Mouse (Mus musculus) embryo, embryonic 10.5 days (tissue): ENCODE data around the gene Chrm3.

Experiments used
- DNase-seq: peaks from one replicate; pipeline ENCODE4 v3.0.0-alpha.2; 2015; ENCODE audit warnings: low spot score

Gene Chrm3

DNA sequence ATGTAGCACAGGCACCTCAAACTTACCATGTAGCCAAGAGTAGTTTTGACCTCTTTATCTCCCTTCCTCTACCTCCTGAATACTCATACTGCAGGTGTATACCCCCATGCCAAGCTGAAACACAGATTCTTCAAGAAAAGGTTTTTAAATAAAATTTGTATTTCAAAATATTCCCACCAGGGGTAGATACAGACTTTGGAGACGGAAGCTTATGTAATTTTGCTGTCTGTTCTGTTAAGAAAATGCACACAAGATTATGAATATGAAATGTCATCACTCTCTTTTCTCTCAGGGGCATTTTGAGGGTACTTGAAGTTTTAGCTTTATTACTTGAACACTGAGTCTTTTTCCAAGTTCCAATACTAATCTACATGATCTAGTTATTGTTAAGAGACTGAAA is 469.6 kb downstream of the Chrm3 start:
- DNase-seq, result no peak

DNA sequence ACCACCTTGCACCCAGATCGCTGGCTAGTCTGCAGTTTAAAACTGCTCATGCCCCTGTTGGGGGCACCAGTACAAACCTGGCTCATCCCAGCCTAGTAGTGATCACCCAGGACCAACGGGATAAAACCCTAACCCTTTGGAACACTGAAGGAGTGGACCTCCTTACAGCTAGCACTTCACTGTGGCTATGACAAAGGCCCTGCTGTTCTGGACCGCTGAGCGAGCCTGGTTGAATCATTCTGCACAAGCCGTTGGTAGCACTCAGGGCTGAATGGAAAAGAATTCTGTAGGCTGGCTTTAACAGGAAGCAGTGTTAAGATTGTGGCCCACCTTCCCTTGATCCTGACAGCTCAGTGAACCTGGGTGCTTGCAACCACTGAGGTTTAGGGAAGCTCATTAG is 470.2 kb downstream of the Chrm3 start:
- no peak for DNase-seq

DNA sequence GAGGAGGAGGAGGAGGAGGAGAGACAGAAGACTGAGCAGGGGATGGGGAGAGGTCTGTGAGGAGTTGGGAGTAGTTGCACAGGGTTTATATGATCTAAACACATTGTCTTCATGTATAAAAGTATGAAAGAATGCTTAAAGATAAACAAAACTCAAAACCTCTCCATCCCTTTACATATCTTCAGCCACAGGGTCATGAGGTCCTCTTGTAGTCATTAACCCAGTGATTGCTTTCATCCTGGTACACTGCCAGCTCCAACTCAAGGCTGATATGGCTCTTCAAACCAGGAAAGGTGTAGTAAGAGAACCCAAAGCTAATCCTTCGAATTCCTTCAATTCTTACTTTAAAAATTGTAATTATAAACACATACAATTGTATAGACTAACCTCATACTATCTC is 470.7 kb downstream of the Chrm3 start:
- DNase-seq, result no peak

DNA sequence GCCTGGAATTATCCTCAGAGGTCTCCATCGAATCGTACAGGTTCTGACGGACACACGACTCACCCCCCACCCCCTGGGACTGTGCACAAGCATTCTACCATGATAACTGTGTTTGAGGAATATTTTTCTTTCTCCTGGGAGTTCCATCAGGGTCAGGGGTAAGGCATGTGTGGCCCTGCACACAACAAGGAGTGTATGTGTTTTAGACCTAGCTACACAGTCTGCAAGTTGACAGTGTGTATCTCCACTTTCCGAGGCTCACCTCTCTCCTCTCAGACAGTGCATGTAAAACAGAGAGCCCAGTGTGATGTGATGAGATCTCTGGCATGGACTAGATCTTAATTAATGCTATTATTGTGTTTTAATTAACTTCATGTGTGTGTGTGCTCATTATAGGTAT is 472.4 kb downstream of the Chrm3 start:
- no peak for DNase-seq

DNA sequence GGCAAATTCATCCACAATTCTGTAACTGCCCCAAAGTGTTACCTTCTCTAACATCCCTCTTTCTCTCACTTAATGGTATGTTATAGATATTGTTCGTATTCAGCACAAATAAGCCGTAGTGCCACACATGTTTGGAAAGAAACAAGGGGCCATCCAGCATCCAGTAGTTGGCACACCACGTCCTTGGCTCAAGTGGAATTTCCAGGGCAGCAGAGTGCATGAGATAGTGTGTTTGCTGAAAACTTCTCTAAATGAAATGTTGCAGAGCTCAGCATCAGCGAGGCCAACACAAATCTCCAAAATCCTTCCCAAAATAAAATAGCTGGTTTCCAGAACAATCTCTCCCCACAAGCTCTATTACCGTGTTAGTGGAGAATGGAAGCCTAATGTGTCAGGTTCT is 473.4 kb downstream of the Chrm3 start:
- DNase-seq, result no peak

DNA sequence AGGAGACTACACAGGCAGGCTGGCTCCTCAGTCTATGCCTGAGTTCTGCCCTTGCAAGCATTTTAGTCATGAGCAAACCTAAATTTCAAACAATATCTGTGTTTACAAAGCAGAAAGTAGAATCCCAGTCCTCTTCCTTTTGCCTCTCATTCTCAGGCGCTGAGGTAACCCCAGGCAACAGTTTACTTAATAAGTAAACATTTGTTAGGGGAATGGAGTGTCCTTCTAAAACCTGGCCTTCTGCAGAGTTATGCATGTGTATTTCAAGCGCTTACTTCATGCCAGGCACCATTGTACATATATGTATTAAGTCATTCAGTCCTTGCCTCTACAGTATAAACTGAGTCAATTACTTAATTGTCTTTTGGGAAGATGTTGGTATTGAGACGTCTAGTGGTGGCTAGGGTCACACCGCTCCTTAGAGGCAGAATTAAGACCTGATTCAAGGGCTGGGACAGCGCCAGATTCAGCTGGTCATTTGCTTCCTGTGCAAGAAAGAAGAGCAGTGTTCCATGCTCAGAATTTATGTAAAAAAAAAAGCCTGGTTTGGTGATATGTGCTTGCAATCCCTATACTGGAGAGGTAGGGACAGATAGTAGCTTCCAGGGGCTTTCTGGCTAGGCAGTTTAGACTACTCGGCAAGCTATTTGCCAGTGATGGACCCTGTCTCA is 474.0 kb downstream of the Chrm3 start:
- no peak for DNase-seq

DNA sequence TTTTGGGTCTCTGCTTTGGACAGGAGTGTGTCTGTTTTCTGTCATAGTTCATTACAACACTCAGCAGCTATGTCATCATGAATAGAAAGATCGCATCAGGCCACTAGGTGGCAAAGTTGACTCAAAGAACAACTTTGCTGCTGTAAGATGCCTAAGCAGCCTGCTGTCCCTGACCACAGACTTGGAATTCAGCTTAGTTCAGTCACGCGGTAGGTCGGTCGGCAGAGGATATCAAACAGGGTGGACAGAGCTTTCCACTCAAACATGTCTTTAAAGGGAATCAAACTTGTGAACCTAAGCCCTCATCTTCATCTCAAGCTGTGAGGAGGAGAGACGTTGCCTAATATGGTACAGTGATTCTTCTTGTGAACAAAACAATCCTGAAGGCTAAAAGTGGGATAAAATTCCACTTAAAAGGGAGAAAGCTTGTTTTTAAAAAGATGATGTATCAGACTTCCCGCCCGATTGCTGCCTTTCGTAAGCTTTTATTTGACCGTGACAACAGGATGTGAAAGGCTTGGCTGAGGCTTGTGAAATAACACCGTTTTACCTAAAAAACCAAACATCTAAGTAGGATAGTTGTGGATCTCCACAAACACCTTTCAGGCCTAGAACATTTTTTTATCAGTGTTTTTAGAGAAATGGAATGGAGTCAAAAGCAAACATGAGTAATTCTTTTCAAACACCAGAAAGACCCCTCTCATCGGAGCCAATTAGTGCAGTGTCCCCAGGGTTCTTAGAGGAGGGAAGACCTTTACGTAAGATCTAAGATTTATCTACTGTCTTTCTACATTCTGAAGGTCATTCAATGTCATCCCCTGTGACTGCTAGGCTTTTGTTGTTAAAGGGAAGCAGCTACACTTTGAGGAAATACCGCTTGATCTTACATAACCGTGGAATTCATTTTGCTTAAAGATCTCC is 478.0 kb downstream of the Chrm3 start:
- DNase-seq, result peak; percentile 88

DNA sequence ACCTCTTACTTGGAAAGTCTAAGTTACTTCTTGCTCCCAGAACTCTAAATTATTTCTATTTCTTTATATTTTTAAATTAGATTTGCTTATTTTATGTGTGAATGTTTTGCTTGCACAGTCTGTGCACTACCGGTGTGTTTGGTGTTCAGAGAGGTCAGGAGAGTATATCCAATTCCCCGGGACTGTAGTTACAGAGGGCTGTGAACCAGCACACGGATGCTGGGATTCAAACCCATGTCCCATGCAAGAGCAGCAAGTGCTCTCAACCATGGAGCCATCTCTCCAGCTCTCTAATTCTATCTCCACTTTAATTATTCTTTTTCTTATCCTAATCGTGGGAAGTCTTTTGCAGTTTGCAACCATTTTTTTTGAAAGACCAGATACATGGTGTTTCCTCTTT is 478.7 kb downstream of the Chrm3 start:
- DNase-seq, result no peak

DNA sequence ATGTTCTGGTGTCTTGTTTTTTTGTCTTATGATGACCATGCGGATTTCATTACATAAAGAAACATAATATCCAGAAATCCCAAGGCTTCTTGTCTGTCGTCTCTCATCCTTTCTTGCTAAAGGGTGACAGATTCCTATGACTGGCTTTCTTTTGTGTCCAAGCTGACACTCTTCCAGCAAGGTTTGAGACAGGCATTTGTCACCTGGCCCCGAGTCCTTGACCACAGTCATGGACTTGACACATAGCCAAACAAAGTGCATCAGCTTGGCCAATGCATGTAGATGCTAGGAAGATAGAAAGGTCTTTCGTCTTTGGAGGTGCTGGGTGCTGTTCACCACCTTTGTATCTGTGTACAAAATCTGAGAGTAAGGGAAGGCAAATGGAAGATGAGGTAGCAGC is 480.2 kb downstream of the Chrm3 start:
- DNase-seq, result no peak

DNA sequence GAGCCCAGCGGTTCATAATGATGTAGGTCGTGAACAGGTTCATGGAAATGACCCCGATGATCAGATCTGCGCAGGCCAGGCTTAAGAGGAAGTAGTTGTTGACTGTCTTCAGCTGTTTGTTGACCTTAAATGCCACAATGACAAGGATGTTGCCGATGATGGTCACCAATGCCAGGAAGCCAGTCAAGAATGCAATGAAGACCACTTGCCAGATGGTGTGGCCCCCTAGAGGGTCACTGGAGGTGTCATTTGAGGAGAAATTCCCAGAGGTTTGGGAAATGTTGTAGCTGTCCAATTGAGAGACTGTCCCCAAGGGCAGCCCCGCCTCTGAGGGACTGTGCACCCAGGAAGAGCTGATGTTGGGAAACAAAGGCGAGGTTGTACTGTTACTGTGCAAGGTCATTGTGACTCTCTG is 482.0 kb downstream of the Chrm3 start:
- no peak for DNase-seq

DNA sequence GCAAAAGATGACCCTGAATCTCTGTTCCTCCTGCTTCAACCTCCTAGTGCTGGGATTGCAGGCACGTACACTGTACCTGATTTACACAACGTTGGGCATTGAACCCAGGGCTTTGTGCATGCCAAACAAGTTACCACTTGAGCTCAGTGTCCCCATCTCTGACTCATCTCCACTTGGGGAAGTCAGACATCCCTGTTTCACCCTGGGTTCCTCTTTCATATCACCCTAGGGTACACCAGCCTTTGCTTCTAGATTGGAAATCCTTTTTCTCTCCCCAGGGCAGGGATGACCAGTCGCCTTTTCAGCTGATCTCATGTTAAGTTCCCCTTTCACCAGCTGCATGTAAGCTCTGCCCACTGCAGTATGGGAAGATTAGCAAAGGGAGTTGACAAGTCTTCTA is 487.3 kb downstream of the Chrm3 start:
- DNase-seq, result no peak

DNA sequence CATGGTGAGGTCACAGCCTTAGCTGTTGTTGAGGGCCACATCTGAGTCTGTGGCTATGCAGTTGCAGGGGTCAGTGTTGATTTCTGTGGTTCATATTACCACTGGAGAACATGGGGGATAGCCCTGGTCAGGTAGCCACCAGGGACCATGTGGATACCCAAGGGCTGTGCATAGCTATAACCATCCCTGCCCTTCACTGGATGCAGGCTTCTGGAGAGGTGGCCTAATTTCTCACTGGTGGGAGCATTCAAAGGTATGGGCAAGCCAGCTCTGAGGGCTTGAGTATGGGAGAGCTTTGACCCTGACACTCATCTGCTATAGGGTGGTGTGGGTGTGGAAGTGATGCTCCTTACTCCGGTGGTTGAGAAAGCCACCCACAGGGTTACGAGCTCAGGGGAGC is 494.5 kb downstream of the Chrm3 start:
- DNase-seq, result no peak

DNA sequence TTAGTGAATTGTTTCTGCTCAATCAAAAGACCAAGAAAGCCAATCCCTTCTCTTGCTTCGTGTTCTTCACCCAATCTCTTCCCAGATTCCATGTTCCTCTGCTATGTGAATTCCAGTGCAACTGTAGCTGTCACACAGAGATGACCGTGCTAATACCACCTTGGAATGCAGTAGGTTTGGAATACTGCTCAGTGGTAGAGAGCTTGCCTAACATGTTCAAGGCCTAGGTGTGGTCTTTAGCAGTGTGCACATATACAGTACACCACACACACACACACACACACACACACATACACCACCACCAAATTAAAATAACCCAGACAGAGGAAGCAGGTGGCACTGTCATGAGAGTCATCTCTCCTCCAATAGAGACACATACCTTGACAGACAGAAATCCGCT is 513.1 kb downstream of the Chrm3 start:
- DNase-seq, result no peak

DNA sequence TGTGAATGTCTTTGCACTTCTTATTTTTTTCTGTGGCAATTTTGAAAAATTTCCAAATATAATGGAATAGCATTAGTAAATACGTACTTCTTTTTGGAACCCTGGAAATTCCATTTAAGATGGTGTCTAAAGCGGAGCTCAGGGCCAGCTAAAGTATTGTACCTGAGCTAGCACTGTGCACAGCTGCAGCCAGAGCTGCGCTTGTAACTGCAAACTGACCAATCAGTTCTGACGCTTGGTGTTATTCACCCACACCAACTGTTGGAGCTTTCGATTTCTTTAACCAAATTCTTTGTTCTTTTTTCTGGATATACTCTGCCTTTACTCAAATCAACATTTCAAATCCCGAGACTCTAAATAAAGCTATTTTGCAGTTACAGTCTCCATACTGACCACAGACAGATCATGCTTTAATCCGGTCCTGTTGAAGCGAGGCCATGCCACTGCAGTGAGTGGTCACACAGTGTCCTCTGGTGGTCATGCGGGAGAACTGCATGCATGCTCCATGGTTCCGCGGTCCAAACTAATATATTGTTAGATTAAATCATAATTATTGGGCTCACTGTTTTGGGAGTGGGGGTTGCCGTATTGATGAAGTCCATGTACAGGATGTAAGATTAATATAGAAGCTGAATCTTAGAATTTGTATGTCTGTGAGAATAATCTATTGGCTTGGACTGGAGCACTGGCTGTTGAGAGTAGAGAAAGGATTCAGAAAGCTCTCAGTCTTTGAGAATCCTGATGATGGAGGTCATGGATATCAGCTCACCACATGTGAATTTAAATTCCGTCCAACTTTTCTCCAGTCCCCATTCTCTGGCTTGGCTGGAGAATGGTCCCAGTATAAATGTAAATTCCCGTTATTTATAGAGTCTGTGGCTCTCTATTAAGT is 513.9 kb downstream of the Chrm3 start:
- peak; percentile 81 for DNase-seq

DNA sequence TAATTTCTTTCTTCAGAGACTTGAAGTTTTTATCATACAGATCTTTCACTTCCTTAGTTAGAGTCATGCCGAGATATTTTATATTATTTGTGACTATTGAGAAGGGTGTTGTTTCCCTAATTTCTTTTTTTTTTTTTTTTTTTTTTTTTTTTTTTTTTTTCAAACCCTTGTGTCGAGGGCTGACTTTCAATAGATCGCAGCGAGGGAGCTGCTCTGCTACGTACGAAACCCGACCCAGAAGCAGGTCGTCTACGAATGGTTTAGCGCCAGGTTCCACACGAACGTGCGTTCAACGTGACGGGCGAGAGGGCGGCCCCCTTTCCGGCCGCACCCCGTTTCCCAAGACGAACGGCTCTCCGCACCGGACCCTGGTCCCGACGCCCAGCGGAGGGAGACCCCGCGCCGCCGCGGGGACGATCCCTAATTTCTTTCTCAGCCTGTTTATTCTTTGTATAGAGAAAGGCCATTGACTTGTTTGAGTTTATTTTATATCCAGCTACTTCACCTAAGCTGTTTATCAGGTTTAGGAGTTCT is 526.4 kb downstream of the Chrm3 start:
- peak; percentile 51 for DNase-seq

DNA sequence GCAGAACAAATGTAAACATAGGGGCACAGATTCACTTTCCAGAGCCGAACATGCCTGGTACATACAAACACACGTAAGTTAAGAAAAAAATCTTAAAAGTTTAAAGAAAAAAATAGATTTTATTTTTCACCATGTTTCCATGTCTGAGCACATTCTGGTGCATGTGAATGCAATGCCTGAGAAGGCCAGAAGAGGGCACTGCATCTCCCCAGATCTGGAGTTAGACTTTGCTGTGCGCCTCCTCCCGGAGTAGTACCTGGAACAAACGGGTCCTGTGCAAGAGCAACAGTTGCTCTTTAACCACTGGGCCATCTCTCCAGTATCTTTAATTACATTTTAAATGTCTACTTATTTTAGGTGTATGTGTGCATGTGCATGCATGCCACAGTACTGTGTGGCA is 534.4 kb downstream of the Chrm3 start:
- DNase-seq, result peak; percentile 39
